Mouse (Mus musculus): ENCODE results near the gene Cybc1. TPM values are rescaled to one million over a fixed set of nuclear protein-coding genes. Genes with fewer than 3 reads are reported as not detected.
A peak's percentile ranks its signal among the peaks of the same experiment; 100 is the strongest.

The Cybc1 gene
- polyA plus RNA-seq (2014; fragmentation: Nextera tagmentation; extraction: Ambion mirVana), result 35.0 and 36.7 TPM in 2 replicates

GRCm38 (mm10) chr11:121229018-121229439, at the start of gene Cybc1:
Gene Cybc1, minus strand, starts transcription at chr11:121229322.
- WGBS, result under 1% methylated on average over 23 of the region's 23 CpGs

GRCm38 (mm10) chr11:121278011-121278410, 48.9 kb upstream of the Cybc1 start:
- no peak overlapping the region for H3K9ac ChIP-seq (ENCODE audit: low read length)
- no peak overlapping the region for H3K4me2 ChIP-seq (ENCODE audit: low read depth, severe bottlenecking)
- H3K36me3 ChIP-seq (ENCODE audit: control insufficient read depth, insufficient read depth, low read length), result 0 out of 2 replicates have a peak, but pooled peaks cover 2% of the 10 kb centered on the region
- H3K9me3 ChIP-seq (ENCODE audit: control insufficient read depth, low read length), result no peaks in the 10 kb centered on the region
- H3K4me3 ChIP-seq (ENCODE audit: low read depth, low read length), result no peak overlapping the region
- H3K4me1 ChIP-seq (ENCODE audit: control insufficient read depth, insufficient read depth, low read length), result no peaks in the 10 kb centered on the region
- no peak overlapping the region for H3K27ac ChIP-seq (replicated peaks; ENCODE audit: low read depth, low read length)
- DNase-seq (ENCODE audit: low spot score) (no peak), ATAC-seq (ENCODE audit: insufficient number of reproducible peaks, low FRiP score, low TSS enrichment, low read depth) (no peak)
- no peaks in the 10 kb centered on the region for H3K27me3 ChIP-seq (ENCODE audit: control insufficient read depth, insufficient read depth, low read length)
- WGBS, result 94% methylated on average over 3 of the region's 3 CpGs

More at GRCm38 (mm10) chr11:121229018-121229439, at the start of gene Cybc1:
- Histone ChIP-seq H3K27ac (replicated peaks; ENCODE audit: low read depth, low read length) (0 out of 2 replicates have a peak within 1 kb of the TSS, but pooled peaks have one; percentile 5), H3K9ac (ENCODE audit: low read length) (peak within 1 kb of the TSS; percentile 63), H3K9me3 (ENCODE audit: control insufficient read depth, low read length) (no peaks in the 10 kb centered on the region), H3K4me3 (ENCODE audit: low read depth, low read length) (peak within 1 kb of the TSS; percentile 76), H3K36me3 (ENCODE audit: control insufficient read depth, insufficient read depth, low read length) (peaks cover 7% of the 10 kb centered on the region), H3K4me2 (ENCODE audit: low read depth, severe bottlenecking) (peak within 1 kb of the TSS; percentile 66), H3K4me1 (ENCODE audit: control insufficient read depth, insufficient read depth, low read length) (peaks cover 3% of the 10 kb centered on the region; the same call in 1 of the 2 replicates), H3K27me3 (ENCODE audit: control insufficient read depth, insufficient read depth, low read length) (no peaks in the 10 kb centered on the region)
- peak; percentile 89; the same call in 1 of the 2 replicates for ATAC-seq (ENCODE audit: insufficient number of reproducible peaks, low FRiP score, low TSS enrichment, low read depth)
- DNase-seq (ENCODE audit: low spot score), result peak; percentile 82

GRCm38 (mm10) chr11:121277516-121277915, 48.4 kb upstream of the Cybc1 start:
- no peak overlapping the region for H3K4me3 ChIP-seq (ENCODE audit: low read depth, low read length)
- ATAC-seq (ENCODE audit: insufficient number of reproducible peaks, low FRiP score, low TSS enrichment, low read depth) (no peak), DNase-seq (ENCODE audit: low spot score) (no peak)
- H3K27me3 ChIP-seq (ENCODE audit: control insufficient read depth, insufficient read depth, low read length), result no peaks in the 10 kb centered on the region
- H3K9ac ChIP-seq (ENCODE audit: low read length), result no peak overlapping the region
- WGBS, result 92% methylated on average over 8 of the region's 8 CpGs
- H3K9me3 ChIP-seq (ENCODE audit: control insufficient read depth, low read length), result no peaks in the 10 kb centered on the region
- no peak overlapping the region for H3K4me2 ChIP-seq (ENCODE audit: low read depth, severe bottlenecking)
- no peaks in the 10 kb centered on the region for H3K4me1 ChIP-seq (ENCODE audit: control insufficient read depth, insufficient read depth, low read length)
- H3K36me3 ChIP-seq (ENCODE audit: control insufficient read depth, insufficient read depth, low read length), result 0 out of 2 replicates have a peak, but pooled peaks cover 2% of the 10 kb centered on the region
- no peak overlapping the region for H3K27ac ChIP-seq (replicated peaks; ENCODE audit: low read depth, low read length)

GRCm38 (mm10) chr11:121261074-121261473, 32.0 kb upstream of the Cybc1 start:
- Histone ChIP-seq H3K4me2 (ENCODE audit: low read depth, severe bottlenecking) (peak overlapping the region; percentile 73), H3K27me3 (ENCODE audit: control insufficient read depth, insufficient read depth, low read length) (no peaks in the 10 kb centered on the region), H3K4me3 (ENCODE audit: low read depth, low read length) (peak overlapping the region; percentile 98), H3K9ac (ENCODE audit: low read length) (peak overlapping the region; percentile 96), H3K4me1 (ENCODE audit: control insufficient read depth, insufficient read depth, low read length) (peaks cover 2% of the 10 kb centered on the region; the same call in 1 of the 2 replicates), H3K27ac (replicated peaks; ENCODE audit: low read depth, low read length) (no peak overlapping the region), H3K36me3 (ENCODE audit: control insufficient read depth, insufficient read depth, low read length) (peaks cover 5% of the 10 kb centered on the region; the same call in 1 of the 2 replicates), H3K9me3 (ENCODE audit: control insufficient read depth, low read length) (no peaks in the 10 kb centered on the region)
- DNase-seq (ENCODE audit: low spot score), result no peak
- WGBS, result 52% methylated on average over 2 of the region's 2 CpGs
- ATAC-seq (ENCODE audit: insufficient number of reproducible peaks, low FRiP score, low TSS enrichment, low read depth), result no peak

- Histone ChIP-seq H3K9ac (ENCODE audit: low read length) (peak overlapping the region; percentile 96), H3K4me1 (ENCODE audit: control insufficient read depth, insufficient read depth, low read length) (peaks cover 2% of the 10 kb centered on the region; the same call in 1 of the 2 replicates), H3K27me3 (ENCODE audit: control insufficient read depth, insufficient read depth, low read length) (no peaks in the 10 kb centered on the region), H3K4me2 (ENCODE audit: low read depth, severe bottlenecking) (peak overlapping the region; percentile 73), H3K9me3 (ENCODE audit: control insufficient read depth, low read length) (no peaks in the 10 kb centered on the region), H3K27ac (replicated peaks; ENCODE audit: low read depth, low read length) (peak overlapping the region; percentile 59; the same call in 1 of the 2 replicates), H3K4me3 (ENCODE audit: low read depth, low read length) (peak overlapping the region; percentile 98), H3K36me3 (ENCODE audit: control insufficient read depth, insufficient read depth, low read length) (peaks cover 5% of the 10 kb centered on the region; the same call in 1 of the 2 replicates)
- DNase-seq (ENCODE audit: low spot score), result peak; percentile 52
- under 1% methylated on average over 57 of the region's 60 CpGs for WGBS
- ATAC-seq (ENCODE audit: insufficient number of reproducible peaks, low FRiP score, low TSS enrichment, low read depth), result 0 out of 2 replicates have a peak, but pooled peaks have one; percentile 42
These were observed 31.2 kb upstream of the Cybc1 start for GRCm38 (mm10) chr11:121260211-121260906.

- peak within 1 kb of the TSS; percentile 98 for H3K4me3 ChIP-seq (ENCODE audit: low read depth, low read length)
- WGBS, result under 1% methylated on average over 83 of the region's 91 CpGs
- H3K4me2 ChIP-seq (ENCODE audit: low read depth, severe bottlenecking), result peak within 1 kb of the TSS; percentile 79
- peaks cover 5% of the 10 kb centered on the region; the same call in 1 of the 2 replicates for H3K36me3 ChIP-seq (ENCODE audit: control insufficient read depth, insufficient read depth, low read length)
- H3K9me3 ChIP-seq (ENCODE audit: control insufficient read depth, low read length), result no peaks in the 10 kb centered on the region
- no peaks in the 10 kb centered on the region for H3K27me3 ChIP-seq (ENCODE audit: control insufficient read depth, insufficient read depth, low read length)
- ATAC-seq (ENCODE audit: insufficient number of reproducible peaks, low FRiP score, low TSS enrichment, low read depth) (peak; percentile 95), DNase-seq (ENCODE audit: low spot score) (peak; percentile 89)
- H3K4me1 ChIP-seq (ENCODE audit: control insufficient read depth, insufficient read depth, low read length), result peaks cover 2% of the 10 kb centered on the region; the same call in 1 of the 2 replicates
- peak within 1 kb of the TSS; percentile 96 for H3K9ac ChIP-seq (ENCODE audit: low read length)
- H3K27ac ChIP-seq (replicated peaks; ENCODE audit: low read depth, low read length), result peak within 1 kb of the TSS; percentile 67; the same call in 1 of the 2 replicates
These were observed 30.3 kb upstream of the Cybc1 start, which contains the start of gene Foxk2 for GRCm38 (mm10) chr11:121259160-121260100. Gene Foxk2, plus strand, starts transcription at chr11:121259990.

- Histone ChIP-seq H3K27ac (replicated peaks; ENCODE audit: low read depth, low read length) (no peak overlapping the region), H3K36me3 (ENCODE audit: control insufficient read depth, insufficient read depth, low read length) (peaks cover 51% of the 10 kb centered on the region), H3K4me3 (ENCODE audit: low read depth, low read length) (no peak overlapping the region), H3K27me3 (ENCODE audit: control insufficient read depth, insufficient read depth, low read length) (no peaks in the 10 kb centered on the region), H3K4me2 (ENCODE audit: low read depth, severe bottlenecking) (no peak overlapping the region), H3K4me1 (ENCODE audit: control insufficient read depth, insufficient read depth, low read length) (no peaks in the 10 kb centered on the region), H3K9ac (ENCODE audit: low read length) (no peak overlapping the region), H3K9me3 (ENCODE audit: control insufficient read depth, low read length) (no peaks in the 10 kb centered on the region)
- ATAC-seq (ENCODE audit: insufficient number of reproducible peaks, low FRiP score, low TSS enrichment, low read depth), result no peak
- no peak for DNase-seq (ENCODE audit: low spot score)
- 89% methylated on average over 8 of the region's 8 CpGs for WGBS
These were observed 21.1 kb upstream of the Cybc1 start for GRCm38 (mm10) chr11:121250196-121250595.

GRCm38 (mm10) chr11:121239669-121240068, 10.5 kb upstream of the Cybc1 start:
- DNase-seq (ENCODE audit: low spot score) (no peak), ATAC-seq (ENCODE audit: insufficient number of reproducible peaks, low FRiP score, low TSS enrichment, low read depth) (no peak)
- Histone ChIP-seq H3K9me3 (ENCODE audit: control insufficient read depth, low read length) (no peaks in the 10 kb centered on the region), H3K9ac (ENCODE audit: low read length) (no peak overlapping the region), H3K4me3 (ENCODE audit: low read depth, low read length) (no peak overlapping the region), H3K4me2 (ENCODE audit: low read depth, severe bottlenecking) (no peak overlapping the region), H3K27ac (replicated peaks; ENCODE audit: low read depth, low read length) (no peak overlapping the region), H3K4me1 (ENCODE audit: control insufficient read depth, insufficient read depth, low read length) (0 out of 2 replicates have a peak, but pooled peaks cover 3% of the 10 kb centered on the region), H3K27me3 (ENCODE audit: control insufficient read depth, insufficient read depth, low read length) (no peaks in the 10 kb centered on the region), H3K36me3 (ENCODE audit: control insufficient read depth, insufficient read depth, low read length) (peaks cover 18% of the 10 kb centered on the region; the same call in 1 of the 2 replicates)
- 88% methylated on average over 2 of the region's 2 CpGs for WGBS

Data from limb, embryonic 11.5 days (tissue).